Mouse (Mus musculus) thymus, postnatal 36 days (tissue): Measurements from ENCODE around the gene Epha2.

Experiments
- DNase-seq, 2 experiments: peaks; one replicate each; pipeline ENCODE4 v3.0.0; 2022; ENCODE audit warnings: mixed read lengths in 2 of 2

Epha2 gene

GRCm38 (mm10) chr4:141304223-141304611 lies 3.2 kb downstream of the Epha2 start:
- DNase-seq = no peak

- DNase-seq = no peak
These were observed 5.0 kb downstream of the Epha2 start for GRCm38 (mm10) chr4:141306057-141306456.

- no peak for DNase-seq
These were observed 7.3 kb downstream of the Epha2 start for GRCm38 (mm10) chr4:141308381-141308780.

- no peak for DNase-seq
These were observed 8.1 kb downstream of the Epha2 start for GRCm38 (mm10) chr4:141308857-141309772.

GRCm38 (mm10) chr4:141309773-141310145 lies 8.7 kb downstream of the Epha2 start:
- no peak for DNase-seq

- DNase-seq = no peak
These were observed 9.2 kb downstream of the Epha2 start for GRCm38 (mm10) chr4:141310191-141310606.

- DNase-seq = no peak
These were observed 10.0 kb downstream of the Epha2 start for GRCm38 (mm10) chr4:141311078-141311477.

GRCm38 (mm10) chr4:141311506-141311905 lies 10.5 kb downstream of the Epha2 start:
- no peak for DNase-seq

GRCm38 (mm10) chr4:141311908-141312307 lies 10.9 kb downstream of the Epha2 start:
- DNase-seq = no peak

- DNase-seq = no peak
These were observed 11.6 kb downstream of the Epha2 start for GRCm38 (mm10) chr4:141312513-141313131.

- DNase-seq = no peak
These were observed 12.4 kb downstream of the Epha2 start for GRCm38 (mm10) chr4:141313481-141313880.

GRCm38 (mm10) chr4:141313924-141314323 lies 12.9 kb downstream of the Epha2 start:
- DNase-seq = no peak

- no peak for DNase-seq
These were observed 13.7 kb downstream of the Epha2 start for GRCm38 (mm10) chr4:141314745-141315144.

- DNase-seq = no peak
These were observed 15.0 kb downstream of the Epha2 start for GRCm38 (mm10) chr4:141316023-141316422.

GRCm38 (mm10) chr4:141316498-141317180 lies 15.6 kb downstream of the Epha2 start:
- DNase-seq = no peak

- DNase-seq = no peak
These were observed 16.9 kb downstream of the Epha2 start for GRCm38 (mm10) chr4:141317914-141318313.

GRCm38 (mm10) chr4:141322526-141322925 lies 21.5 kb downstream of the Epha2 start:
- DNase-seq = no peak

- DNase-seq = no peak
These were observed 23.7 kb downstream of the Epha2 start for GRCm38 (mm10) chr4:141324771-141325191.

- no peak for DNase-seq
These were observed 24.6 kb downstream of the Epha2 start for GRCm38 (mm10) chr4:141325636-141326035.

GRCm38 (mm10) chr4:141327075-141327474 lies 26.0 kb downstream of the Epha2 start:
- DNase-seq = no peak

- no peak for DNase-seq
These were observed 27.7 kb downstream of the Epha2 start for GRCm38 (mm10) chr4:141328742-141329141.

GRCm38 (mm10) chr4:141329968-141330367 lies 28.9 kb downstream of the Epha2 start:
- DNase-seq = no peak

- no peak for DNase-seq
These were observed 30.4 kb downstream of the Epha2 start for GRCm38 (mm10) chr4:141331446-141331845.

- DNase-seq = no peak
These were observed 31.2 kb downstream of the Epha2 start for GRCm38 (mm10) chr4:141332258-141332657.
